Mouse (Mus musculus): ENCODE measurements at regions not wholly inside any gene's neighbourhood (a gene's known extent, or its start where the extent isn't known, plus 50 kb on each side); places are given as distances from the start of the nearest gene placed in this dataset.

- DNase-seq (ENCODE audit: low spot score in 2 of 2), result no peak
Measured at GRCm38 (mm10) chr1:190067181-190067580, 103.3 kb downstream of the Prox1 start.

GRCm38 (mm10) chr1:190066426-190066825 is 104.1 kb downstream of the Prox1 start:
- no peak for DNase-seq (ENCODE audit: low spot score in 2 of 2)

- no peak for DNase-seq (ENCODE audit: low spot score in 2 of 2)
Measured at GRCm38 (mm10) chr1:190061560-190062295, 108.8 kb downstream of the Prox1 start.

- DNase-seq (ENCODE audit: low spot score in 2 of 2), result no peak
Measured at GRCm38 (mm10) chr1:190059025-190059424, 111.5 kb downstream of the Prox1 start.

- no peak for DNase-seq (ENCODE audit: low spot score in 2 of 2)
Measured at GRCm38 (mm10) chr1:190056931-190057330, 113.6 kb downstream of the Prox1 start.

GRCm38 (mm10) chr1:190051903-190052302 is 118.6 kb downstream of the Prox1 start:
- DNase-seq (ENCODE audit: low spot score in 2 of 2), result no peak

- DNase-seq (ENCODE audit: low spot score in 2 of 2), result no peak
Measured at GRCm38 (mm10) chr1:190048521-190049170, 121.9 kb downstream of the Prox1 start.

- no peak for DNase-seq (ENCODE audit: low spot score in 2 of 2)
Measured at GRCm38 (mm10) chr1:190047201-190047600, 123.3 kb downstream of the Prox1 start.

GRCm38 (mm10) chr1:190045797-190046196 is 123.6 kb upstream of the Smyd2 start:
- no peak for DNase-seq (ENCODE audit: low spot score in 2 of 2)

- no peak for DNase-seq (ENCODE audit: low spot score in 2 of 2)
Measured at GRCm38 (mm10) chr1:190044036-190044435, 121.9 kb upstream of the Smyd2 start.

GRCm38 (mm10) chr1:190043156-190043555 is 121.0 kb upstream of the Smyd2 start:
- no peak for DNase-seq (ENCODE audit: low spot score in 2 of 2)

- no peak for DNase-seq (ENCODE audit: low spot score in 2 of 2)
Measured at GRCm38 (mm10) chr1:190042197-190042596, 120.0 kb upstream of the Smyd2 start.

GRCm38 (mm10) chr1:190041096-190041706 is 119.0 kb upstream of the Smyd2 start:
- no peak for DNase-seq (ENCODE audit: low spot score in 2 of 2)

- DNase-seq (ENCODE audit: low spot score in 2 of 2), result no peak
Measured at GRCm38 (mm10) chr1:190038046-190038445, 115.9 kb upstream of the Smyd2 start.

GRCm38 (mm10) chr1:190036726-190037125 is 114.6 kb upstream of the Smyd2 start:
- no peak for DNase-seq (ENCODE audit: low spot score in 2 of 2)

- no peak for DNase-seq (ENCODE audit: low spot score in 2 of 2)
Measured at GRCm38 (mm10) chr1:190035935-190036334, 113.8 kb upstream of the Smyd2 start.

- DNase-seq (ENCODE audit: low spot score in 2 of 2), result no peak
Measured at GRCm38 (mm10) chr1:190034091-190034490, 111.9 kb upstream of the Smyd2 start.

- DNase-seq (ENCODE audit: low spot score in 2 of 2), result no peak
Measured at GRCm38 (mm10) chr1:190027536-190027935, 105.4 kb upstream of the Smyd2 start.

GRCm38 (mm10) chr1:190009466-190009865 is 87.3 kb upstream of the Smyd2 start:
- no peak for DNase-seq (ENCODE audit: low spot score in 2 of 2)

- no peak for DNase-seq (ENCODE audit: low spot score in 2 of 2)
Measured at GRCm38 (mm10) chr1:190007271-190007670, 85.1 kb upstream of the Smyd2 start.

- no peak for DNase-seq (ENCODE audit: low spot score in 2 of 2)
Measured at GRCm38 (mm10) chr1:190001084-190001483, 78.9 kb upstream of the Smyd2 start.

GRCm38 (mm10) chr1:189993706-189994105 is 71.5 kb upstream of the Smyd2 start:
- no peak for DNase-seq (ENCODE audit: low spot score in 2 of 2)

- DNase-seq (ENCODE audit: low spot score in 2 of 2), result no peak
Measured at GRCm38 (mm10) chr1:189993221-189993620, 71.1 kb upstream of the Smyd2 start.
